Mouse (Mus musculus): ENCODE data around the gene Rnf5. TPM values are rescaled to one million over a fixed set of nuclear protein-coding genes. Genes with fewer than 3 reads are reported as not detected.

The Rnf5 gene
- total RNA-seq, 2 experiments from 2014 or later: 81.0 to 85.5 TPM

DNA sequence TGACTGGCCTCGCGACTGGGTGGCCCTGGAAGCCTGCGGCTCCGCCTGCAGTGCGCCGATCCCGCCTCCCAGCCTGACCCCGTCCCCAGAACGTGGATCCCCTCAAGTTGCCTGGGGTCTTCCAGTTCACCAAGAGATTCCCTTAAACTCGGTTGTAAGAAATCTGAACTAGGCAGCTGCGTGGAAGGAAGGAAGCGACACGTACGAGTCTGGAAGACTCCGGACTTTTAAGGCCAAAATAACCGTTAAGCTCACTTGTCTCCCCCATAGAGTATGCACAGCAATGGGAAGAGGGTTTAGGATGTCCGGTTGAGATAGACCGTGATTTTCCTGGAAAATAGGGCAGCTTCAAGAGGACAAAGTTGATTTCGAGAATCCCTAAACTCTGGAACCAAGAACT, 15.7 kb downstream of the Rnf5 start:
- DNase-seq (ENCODE audit: extremely low spot score in 1 of 2, low spot score in 1 of 2): no peak

DNA sequence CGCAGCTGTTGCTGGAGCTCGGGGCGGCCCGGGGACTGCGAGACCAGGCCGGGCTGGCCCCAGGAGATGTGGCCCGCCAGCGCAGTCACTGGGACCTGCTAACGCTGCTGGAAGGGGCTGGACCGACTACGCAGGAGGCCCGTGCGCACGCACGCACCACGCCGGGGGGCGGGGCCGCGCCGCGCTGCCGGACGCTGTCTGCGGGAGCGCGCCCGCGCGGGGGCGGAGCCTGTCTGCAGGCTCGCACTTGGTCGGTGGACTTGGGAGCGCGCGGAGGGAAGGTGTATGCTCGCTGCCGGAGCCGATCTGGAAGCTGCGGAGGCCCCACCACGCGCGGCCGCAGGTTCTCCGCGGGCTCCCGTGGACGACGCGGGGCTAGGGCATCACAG, 16.1 kb downstream of the Rnf5 start:
- peak; percentile 91 to 98 for DNase-seq (ENCODE audit: extremely low spot score in 1 of 2, low spot score in 1 of 2)

DNA sequence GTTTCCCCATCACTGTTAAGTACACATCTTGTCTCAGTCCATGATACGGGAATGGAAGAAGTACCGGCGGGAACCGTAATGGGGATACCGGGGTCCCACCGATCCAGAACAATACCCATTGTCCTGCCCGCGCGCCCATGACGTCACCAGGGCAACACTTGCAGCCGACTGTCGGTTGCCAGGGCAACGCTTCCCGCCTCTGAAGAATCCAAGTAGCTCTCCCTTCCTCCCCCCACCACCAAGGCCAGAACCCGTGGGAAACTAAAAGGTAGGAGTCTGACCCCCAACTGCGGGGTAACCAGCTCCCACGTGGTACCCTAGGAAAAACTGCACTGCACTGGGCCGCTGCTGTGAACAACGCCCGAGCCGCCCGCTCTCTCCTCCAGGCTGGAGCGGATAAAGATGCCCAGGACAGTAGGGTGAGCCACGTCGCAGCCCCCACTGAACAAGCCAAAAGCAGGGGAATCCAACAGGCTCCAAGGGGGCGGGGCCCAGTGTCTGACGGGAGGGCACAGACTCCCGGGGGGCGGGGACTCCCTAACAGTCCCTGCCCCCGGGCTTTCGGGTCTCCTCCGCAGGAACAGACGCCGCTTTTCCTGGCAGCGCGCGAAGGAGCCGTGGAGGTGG, 16.6 kb downstream of the Rnf5 start:
- peak; percentile 77 to 80 for DNase-seq (ENCODE audit: extremely low spot score in 1 of 2, low spot score in 1 of 2)

DNA sequence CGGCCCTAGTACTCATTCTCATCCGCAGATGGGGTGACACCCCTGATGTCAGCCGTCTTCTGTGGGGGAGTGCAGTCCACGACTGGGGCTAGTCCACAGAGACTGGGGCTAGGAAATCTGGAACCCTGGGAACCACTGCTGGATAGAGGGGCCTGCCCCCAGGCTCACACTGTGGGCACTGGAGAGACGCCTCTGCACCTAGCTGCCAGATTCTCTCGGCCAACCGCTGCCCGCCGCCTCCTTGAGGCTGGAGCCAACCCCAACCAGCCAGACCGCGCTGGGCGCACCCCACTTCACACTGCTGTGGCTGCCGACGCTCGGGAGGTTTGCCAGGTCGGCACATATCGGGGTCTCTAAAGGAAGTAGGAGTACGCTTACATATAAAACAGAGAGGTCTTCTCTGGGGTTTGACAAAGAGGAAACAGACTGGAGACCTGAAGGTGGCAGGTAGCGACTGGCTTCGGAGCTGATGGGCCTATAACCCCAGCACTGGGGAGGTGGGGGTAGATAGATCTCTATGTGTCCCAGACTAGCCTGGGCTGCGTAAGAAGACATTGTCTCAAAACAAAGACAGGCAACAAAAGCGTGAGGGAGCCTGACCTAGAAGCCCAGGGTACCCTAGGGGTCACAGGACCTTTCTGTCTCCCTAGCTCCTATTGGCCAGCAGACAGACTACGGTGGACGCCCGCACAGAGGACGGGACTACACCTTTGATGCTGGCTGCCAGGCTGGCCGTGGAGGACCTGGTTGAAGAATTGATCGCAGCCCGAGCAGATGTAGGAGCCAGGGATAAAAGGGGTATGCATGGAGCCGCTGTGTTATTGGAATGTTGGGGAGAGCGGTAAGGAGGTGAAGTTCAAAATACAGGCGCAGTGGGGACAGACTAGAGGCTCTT, 17.4 kb downstream of the Rnf5 start:
- no peak for DNase-seq (ENCODE audit: extremely low spot score in 1 of 2, low spot score in 1 of 2)

DNA sequence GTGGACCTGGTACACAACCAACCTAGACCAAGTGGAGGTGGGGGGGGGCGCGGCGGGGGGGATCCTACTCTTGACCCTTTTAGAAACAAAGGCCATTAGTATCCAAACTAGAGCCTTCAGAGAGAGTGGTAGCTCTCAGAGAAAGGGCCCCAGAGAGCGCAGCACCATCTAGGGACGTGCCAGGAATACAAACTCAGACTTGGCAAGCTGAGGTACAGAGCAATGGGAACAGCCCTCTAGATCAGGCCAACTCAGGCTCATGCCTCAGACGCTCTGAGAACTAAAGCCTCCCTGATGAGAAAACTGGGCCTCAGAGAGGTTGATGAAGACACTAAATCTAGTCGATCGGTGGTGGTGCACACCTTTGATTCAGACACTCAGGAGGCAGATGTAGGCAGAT, 18.4 kb downstream of the Rnf5 start:
- DNase-seq (ENCODE audit: extremely low spot score in 1 of 2, low spot score in 1 of 2): peak in 1 of 2 experiments; percentile 44

DNA sequence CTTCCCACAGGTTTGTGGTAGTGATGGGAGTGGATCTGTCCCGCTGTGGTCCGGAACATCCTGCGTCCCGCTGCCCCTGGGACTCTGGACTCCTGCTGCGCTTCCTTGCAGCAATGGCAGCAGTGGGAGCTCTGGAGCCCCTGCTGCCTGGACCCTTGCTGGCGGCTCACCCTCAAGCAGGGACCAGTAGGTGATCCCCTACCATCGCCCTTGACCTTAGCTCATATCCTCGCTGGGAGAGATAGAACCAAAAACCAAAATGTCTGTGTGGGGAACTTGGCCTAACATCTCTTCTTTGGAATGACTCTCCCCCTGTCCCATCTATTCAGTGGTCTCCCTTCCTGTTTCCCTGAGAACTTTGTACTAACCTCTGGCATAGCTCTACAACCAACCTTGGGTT, 19.7 kb downstream of the Rnf5 start:
- no peak for DNase-seq (ENCODE audit: extremely low spot score in 1 of 2, low spot score in 1 of 2)

DNA sequence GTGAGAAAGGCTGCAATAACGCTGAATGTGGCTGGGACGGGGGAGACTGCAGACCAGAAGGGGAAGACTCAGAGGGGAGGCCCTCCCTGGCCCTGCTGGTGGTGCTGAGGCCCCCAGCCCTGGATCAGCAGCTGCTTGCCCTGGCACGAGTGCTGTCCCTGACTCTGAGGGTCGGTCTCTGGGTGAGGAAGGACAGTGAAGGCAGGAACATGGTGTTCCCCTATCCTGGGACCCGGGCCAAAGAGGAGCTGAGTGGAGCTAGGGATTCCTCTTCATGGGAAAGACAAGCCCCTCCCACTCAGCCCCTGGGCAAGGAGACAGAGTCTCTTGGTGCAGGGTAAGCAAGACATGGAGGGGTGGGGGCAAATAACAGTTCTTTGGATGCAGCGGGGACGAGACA, 20.1 kb downstream of the Rnf5 start:
- DNase-seq (ENCODE audit: extremely low spot score in 1 of 2, low spot score in 1 of 2): no peak

DNA sequence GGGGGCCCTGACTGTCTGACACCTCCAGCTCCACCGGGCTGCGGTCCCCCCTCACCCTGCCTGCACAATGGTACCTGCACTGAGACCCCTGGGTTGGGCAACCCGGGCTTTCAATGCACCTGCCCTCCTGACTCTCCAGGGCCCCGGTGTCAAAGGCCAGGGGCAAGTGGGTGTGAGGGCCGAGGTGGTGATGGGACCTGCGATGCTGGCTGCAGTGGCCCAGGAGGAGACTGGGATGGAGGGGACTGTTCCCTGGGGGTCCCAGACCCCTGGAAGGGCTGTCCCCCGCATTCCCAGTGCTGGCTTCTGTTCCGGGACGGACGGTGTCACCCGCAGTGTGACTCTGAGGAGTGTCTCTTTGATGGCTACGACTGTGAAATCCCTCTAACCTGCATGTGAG, 21.0 kb downstream of the Rnf5 start:
- no peak for DNase-seq (ENCODE audit: extremely low spot score in 1 of 2, low spot score in 1 of 2)

DNA sequence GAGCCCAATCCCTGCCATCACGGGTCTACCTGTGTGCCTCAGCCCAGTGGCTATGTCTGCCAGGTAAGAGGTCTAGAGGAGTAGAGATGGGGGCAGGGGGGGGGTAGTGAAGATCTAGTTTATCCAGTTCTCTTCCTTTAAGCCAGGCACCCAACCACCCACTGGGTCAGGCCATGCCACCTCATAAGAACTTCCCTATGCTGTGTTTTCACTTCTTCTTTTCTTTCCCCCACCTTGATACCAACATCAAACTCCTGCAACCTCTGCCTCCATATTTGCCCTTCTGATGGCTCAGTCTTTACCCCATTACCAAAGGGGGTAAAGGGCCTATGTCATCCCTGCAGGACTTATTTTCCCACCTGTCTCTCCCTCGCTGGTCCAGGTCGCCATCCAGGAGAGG, 25.4 kb downstream of the Rnf5 start:
- DNase-seq (ENCODE audit: extremely low spot score in 1 of 2, low spot score in 1 of 2): no peak

DNA sequence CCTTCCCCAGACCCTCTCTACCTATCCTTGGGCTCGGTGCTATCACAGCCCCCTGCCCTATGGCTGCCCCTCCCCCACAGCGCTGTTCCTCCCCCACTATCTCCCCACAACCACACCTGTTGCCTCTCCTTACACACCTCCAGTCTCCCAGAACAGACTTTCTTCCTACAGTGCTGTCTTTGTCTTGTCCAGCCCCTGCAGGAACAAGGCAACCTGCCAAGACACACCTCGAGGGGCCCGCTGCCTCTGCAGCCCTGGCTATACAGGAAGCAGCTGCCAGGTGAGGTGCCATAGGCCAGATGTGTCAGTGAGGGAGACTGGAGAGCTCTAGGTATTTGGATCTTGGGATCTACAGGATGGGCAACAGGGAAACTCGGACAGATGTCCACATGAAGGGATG, 26.9 kb downstream of the Rnf5 start:
- no peak for DNase-seq (ENCODE audit: extremely low spot score in 1 of 2, low spot score in 1 of 2)

DNA sequence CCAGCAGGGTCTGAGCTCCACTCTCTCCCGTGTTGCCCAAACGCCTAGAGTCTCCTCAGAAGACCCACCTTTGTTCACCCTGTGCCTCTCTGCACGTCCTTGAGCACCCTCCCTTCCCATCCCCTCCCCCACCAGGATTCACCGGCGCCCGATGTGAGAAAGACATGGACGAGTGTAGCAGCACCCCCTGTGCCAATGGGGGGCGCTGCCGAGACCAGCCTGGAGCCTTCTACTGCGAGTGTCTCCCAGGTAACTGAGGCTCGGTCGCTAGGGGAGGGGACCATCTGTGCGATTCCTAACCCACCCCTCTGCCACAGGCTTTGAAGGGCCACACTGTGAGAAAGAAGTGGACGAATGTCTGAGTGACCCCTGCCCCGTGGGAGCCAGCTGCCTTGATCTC, 31.1 kb downstream of the Rnf5 start:
- DNase-seq (ENCODE audit: extremely low spot score in 1 of 2, low spot score in 1 of 2): no peak

DNA sequence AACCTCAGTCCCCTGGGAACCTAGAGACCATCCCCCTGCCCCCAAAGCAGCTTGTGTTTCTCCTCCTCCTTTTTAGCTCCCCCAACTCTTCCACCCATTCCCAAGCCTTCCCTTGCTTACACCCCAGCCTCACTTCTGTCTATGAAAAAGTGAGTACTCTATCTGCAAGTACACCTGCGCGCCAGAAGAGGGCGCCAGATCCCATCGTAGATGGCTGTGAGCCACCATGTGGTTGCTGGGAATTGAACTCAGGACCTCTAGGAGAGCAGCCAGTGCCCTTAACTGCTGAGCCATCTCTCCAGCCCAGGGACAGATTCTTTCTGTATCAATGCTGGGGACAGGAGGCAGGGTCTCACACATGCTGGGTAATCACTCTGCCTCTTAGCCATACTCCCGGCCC, 31.6 kb downstream of the Rnf5 start:
- no peak for DNase-seq (ENCODE audit: extremely low spot score in 1 of 2, low spot score in 1 of 2)

DNA sequence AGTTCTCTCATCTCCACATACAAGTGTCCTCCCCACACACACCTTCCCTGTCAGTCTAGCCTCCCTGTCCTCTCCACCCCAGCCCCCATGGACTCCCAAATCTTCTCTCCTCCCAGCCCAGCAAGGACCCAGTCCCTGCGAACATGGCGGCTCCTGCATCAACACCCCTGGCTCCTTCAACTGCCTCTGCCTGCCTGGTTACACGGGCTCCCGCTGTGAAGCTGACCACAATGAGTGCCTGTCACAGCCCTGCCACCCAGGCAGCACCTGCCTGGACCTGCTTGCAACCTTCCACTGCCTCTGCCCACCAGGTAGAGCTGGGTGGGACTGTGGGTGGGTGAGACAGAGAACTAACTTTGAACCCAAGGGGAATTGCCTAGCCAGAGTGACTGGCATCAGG, 33.6 kb downstream of the Rnf5 start:
- no peak for DNase-seq (ENCODE audit: extremely low spot score in 1 of 2, low spot score in 1 of 2)

DNA sequence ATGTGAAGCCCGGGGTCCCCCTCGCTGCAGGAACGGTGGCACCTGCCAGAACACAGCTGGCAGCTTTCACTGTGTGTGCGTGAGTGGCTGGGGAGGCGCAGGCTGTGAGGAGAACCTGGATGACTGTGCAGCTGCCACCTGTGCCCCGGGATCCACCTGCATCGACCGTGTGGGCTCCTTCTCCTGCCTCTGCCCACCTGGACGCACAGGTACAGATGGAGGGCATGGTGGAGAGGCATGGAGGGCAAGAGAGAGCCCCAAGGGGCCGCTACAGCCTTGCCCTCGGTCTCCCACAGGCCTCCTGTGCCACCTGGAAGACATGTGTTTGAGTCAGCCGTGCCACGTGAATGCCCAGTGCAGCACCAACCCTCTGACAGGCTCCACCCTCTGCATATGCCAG, 35.1 kb downstream of the Rnf5 start:
- no peak for DNase-seq (ENCODE audit: extremely low spot score in 1 of 2, low spot score in 1 of 2)

DNA sequence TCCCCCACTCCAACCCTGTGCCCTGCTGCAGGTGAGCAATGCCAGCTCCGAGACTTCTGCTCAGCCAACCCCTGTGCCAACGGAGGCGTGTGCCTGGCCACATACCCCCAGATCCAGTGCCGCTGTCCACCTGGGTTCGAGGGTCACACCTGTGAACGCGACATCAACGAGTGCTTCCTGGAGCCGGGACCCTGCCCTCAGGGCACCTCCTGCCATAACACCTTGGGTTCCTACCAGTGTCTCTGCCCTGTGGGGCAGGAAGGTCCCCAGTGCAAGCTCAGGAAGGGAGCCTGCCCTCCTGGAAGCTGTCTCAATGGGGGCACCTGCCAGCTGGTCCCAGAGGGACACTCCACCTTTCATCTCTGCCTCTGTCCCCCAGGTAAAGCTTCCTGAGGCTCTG, 36.2 kb downstream of the Rnf5 start:
- DNase-seq (ENCODE audit: extremely low spot score in 1 of 2, low spot score in 1 of 2): no peak

DNA sequence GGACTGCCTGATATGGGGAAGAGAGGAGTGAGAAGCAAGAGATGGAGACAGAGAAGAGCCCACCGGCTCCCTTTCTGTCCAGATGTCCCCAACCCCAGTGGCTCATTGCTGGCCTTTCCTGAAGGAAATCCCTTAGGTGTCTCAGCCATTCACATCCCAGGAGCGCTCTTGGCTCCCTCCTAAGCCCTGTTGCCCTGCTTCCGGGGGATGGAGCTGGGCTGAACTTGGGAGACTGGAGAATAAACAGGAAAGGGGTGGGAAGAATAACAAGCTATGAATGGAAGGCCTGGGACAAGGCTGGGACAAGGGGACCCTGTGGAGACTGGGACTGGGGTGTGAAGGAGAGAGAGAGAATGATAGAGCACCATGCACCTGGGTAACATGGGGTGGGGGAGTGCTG, 38.7 kb downstream of the Rnf5 start:
- no peak for DNase-seq (ENCODE audit: extremely low spot score in 1 of 2, low spot score in 1 of 2)

DNA sequence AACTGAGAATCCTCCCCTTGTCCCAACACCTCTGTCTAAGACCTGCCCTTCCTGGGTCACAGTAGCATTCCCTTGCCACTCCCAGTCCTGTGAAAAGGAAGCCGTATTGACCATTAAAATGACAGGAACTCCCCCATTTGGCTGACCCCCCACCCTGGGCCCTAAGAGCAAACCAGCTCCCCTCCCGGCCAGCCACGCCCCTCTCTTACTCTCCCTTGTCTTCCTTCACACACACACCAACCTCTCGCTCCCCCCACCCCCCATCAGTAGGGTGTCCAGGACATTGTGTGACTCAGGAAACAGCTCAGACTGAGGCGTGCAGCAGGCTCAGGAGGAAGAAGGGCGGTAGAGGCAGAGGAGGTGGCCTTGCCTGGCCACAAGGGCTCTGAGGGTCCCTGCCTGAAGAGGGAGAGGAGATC, 39.5 kb downstream of the Rnf5 start, which contains the start of gene Notch4:
Gene Notch4 (plus strand): TSS at position 266 of the 419 bp plus-strand sequence.
- no peak for DNase-seq (ENCODE audit: extremely low spot score in 1 of 2, low spot score in 1 of 2)

DNA sequence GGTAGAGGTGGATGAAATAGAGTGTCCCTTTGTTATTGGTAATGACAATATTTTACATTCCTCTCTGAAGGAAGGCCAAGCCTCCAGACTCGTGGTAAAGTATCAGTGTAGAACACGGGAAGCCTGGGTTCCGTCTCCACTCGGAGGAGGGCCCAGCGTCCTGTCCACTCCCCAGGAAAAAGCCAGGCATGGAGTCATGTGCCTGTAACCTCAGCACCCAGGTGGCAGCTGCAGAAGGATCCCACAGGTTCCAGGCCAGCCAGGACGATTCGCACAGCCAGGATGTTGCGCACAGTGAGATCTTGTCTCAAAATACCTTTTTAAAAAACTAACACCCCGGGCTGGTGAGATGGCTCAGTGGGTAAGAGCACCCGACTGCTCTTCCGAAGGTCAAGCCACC, 40.1 kb downstream of the Rnf5 start:
- DNase-seq (ENCODE audit: extremely low spot score in 1 of 2, low spot score in 1 of 2): no peak

DNA sequence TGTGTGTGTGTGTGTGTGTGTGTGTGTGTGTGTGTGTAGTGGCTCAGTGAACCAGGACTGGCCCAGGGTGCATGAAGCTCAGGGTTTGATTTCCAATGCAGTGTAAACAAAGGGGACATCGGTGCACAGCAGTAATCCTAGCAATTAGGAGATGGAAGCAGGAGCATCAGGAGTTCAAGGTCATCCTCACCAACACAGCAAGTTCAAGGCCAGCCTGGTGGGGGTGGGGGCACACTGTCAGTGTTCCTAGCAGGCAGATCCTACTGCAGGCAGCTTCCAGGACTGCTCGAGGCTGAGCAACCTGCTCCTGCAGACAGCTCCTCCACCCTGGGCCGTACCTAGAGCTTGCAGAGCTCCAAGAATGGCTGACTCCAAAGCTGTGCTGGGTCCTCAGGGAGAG, 40.9 kb downstream of the Rnf5 start:
- DNase-seq (ENCODE audit: extremely low spot score in 1 of 2, low spot score in 1 of 2): no peak

DNA sequence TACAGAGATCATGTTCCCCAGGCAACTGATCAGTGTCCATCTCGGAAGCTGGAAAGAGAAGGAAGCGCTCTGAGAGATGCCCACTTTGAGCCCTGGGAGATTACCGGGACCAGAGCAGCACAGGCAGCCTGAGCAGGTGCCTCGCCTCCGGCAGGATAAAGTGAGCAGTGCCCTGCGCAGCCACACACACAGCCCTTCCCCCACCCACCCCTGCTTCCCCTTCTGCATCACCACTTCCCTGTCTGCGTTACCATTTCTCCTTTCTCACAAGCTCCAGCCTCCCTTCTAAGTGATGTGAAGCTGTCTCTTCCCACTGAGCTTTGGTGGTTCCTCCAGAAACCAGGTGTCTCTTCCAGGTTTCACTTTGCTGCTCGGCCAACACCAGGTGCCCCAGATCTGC, 42.3 kb downstream of the Rnf5 start:
- DNase-seq (ENCODE audit: extremely low spot score in 1 of 2, low spot score in 1 of 2): no peak

DNA sequence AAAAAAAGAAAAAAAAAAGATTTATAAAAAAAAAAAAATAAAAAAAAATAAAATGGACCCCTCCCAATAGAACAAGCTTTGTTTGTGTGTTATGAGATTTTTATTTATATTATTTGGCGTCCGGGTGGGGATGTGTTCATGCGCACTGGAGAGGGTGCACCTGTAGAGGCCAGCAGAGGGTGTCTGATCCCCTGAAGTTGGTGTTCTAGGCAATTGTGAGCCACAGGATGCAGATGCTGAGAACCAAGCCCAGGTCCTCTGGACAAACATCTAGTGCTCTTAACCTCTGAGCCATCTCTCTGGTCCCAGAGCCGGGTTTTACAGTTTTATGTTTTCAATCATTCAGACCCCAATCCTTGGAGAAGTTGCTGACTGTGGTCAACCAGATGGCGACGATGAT, 43.1 kb downstream of the Rnf5 start:
- no peak for DNase-seq (ENCODE audit: extremely low spot score in 1 of 2, low spot score in 1 of 2)

DNA sequence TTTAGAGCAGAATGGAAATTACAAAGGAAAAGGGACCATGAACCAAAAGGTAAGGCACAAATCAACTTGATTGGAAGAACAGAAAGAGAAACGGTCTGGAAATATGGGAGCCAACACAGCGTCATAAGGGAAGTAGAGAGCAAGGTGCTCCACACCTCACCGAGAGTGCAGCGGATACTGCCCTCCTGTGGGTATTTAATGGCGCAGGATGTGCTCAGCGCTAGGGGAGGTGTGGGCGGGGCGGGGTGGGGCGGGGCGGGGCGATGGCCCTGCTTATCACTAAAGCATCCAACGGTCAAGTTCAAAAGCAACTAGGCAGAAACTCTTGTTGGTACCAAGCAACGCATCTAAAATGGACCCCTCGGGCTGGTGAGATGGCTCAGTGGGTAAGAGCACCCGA, 43.6 kb downstream of the Rnf5 start:
- no peak for DNase-seq (ENCODE audit: extremely low spot score in 1 of 2, low spot score in 1 of 2)
